Mouse (Mus musculus) kidney, postnatal 4 days (tissue): Measurements from ENCODE around the gene Camk2g.

Experiments
- DNase-seq, 2 experiments: peaks; one replicate each; pipeline ENCODE4 v3.0.0; 2021; ENCODE audit warnings: mixed read lengths in 2 of 2

Gene Camk2g

GRCm38 (mm10) chr14:20700362-20700761 lies 93.5 kb downstream of the Camk2g start:
- DNase-seq: no peak

- no peak for DNase-seq
Observed at GRCm38 (mm10) chr14:20698515-20698914, 95.4 kb downstream of the Camk2g start.

GRCm38 (mm10) chr14:20696986-20697385 lies 96.9 kb downstream of the Camk2g start:
- DNase-seq: peak; percentile 70 to 76

GRCm38 (mm10) chr14:20695761-20696520 lies 97.9 kb downstream of the Camk2g start:
- peak; percentile 23 to 24 for DNase-seq

GRCm38 (mm10) chr14:20694884-20695760 lies 98.8 kb downstream of the Camk2g start, which contains the start of gene Fut11:
Gene Fut11 (plus strand): TSS chr14:20694968.
- peak; percentile 94 to 96 for DNase-seq

- no peak for DNase-seq
Observed at GRCm38 (mm10) chr14:20694185-20694883, 99.6 kb downstream of the Camk2g start.

- no peak for DNase-seq
Observed at GRCm38 (mm10) chr14:20693589-20694101, 100.2 kb downstream of the Camk2g start.

- no peak for DNase-seq
Observed at GRCm38 (mm10) chr14:20691772-20692171, 102.1 kb downstream of the Camk2g start.

- no peak for DNase-seq
Observed at GRCm38 (mm10) chr14:20689009-20689408, 104.9 kb downstream of the Camk2g start.

GRCm38 (mm10) chr14:20686576-20686975 lies 107.3 kb downstream of the Camk2g start:
- DNase-seq: no peak
